Mouse (Mus musculus): ENCODE data around the gene D8Ertd738e. TPM values are rescaled to one million over a fixed set of nuclear protein-coding genes. Genes with fewer than 3 reads are reported as not detected.
"Not testable (repeated sequence)": the region's sequence is repeated elsewhere in the genome, so short reads cannot be mapped to it uniquely, and the experiment has no call there.

The D8Ertd738e gene
- polyA plus RNA-seq (2012) = 43.2 and 62.9 TPM in 2 replicates

DNA sequence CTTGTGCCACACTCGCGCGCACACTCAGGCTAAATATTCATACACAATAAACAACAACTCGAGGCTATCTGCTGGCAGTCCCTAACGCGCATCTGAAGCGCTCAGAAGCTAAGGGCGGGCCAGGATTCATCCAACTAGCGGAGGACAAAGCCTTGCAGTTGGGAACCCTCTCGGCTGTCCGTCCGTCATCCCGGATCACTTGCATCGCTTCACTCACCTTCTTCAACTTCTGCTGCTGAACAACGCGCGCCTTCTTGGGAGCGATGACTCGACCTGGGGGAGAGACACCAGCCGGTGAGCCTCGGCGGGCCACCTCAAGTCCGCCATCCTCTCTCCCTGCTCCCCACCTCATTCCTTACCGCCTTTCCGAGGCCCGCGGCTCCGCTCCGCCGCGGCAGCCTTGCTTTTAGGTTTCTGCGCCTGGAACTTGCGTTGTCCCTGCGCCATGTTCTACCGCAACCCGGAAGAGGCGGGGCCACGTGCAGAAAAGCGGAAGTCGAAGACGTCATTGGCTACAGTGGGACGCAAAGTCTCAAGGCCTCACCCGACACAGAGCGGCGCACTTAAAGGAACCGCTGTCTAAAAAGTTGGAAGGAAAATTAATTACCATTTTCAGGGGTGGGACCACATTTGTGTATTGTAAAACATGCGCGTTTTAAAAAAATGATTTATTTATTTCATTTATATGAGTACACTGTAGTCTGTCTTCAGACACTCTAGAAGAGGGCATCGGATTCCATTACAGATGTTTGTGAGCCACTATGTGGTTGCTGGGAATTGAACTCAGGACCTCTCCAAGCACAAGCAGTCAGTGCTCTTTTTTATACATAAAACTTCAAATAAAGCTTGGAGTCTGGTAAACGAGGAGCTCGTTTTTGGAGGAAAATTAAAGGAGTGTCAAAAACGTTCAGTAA lies at the start of gene D8Ertd738e:
Gene D8Ertd738e, minus strand, starts transcription at position 463 of the 914 bp plus-strand sequence.
- H3K9me3 ChIP-seq (ENCODE audit: control insufficient read depth, low read length) = no peaks in the 10 kb centered on the region
- H3K4me3 ChIP-seq (replicated peaks) = peak within 1 kb of the TSS; percentile 74
- TF ChIP-seq GATA1 (IDR thresholded peaks at IDR 0.05; ENCODE audit: low read length) = no peak
- TF ChIP-seq TAL1 (IDR thresholded peaks at IDR 0.05; ENCODE audit: low read length) = no peak
- peaks cover 66% of the 10 kb centered on the region for H3K36me3 ChIP-seq (ENCODE audit: control insufficient read depth)
- no peaks in the 10 kb centered on the region for H3K27me3 ChIP-seq (ENCODE audit: control insufficient read depth)
- H3K4me1 ChIP-seq (ENCODE audit: control insufficient read depth) = peaks cover 26% of the 10 kb centered on the region

DNA sequence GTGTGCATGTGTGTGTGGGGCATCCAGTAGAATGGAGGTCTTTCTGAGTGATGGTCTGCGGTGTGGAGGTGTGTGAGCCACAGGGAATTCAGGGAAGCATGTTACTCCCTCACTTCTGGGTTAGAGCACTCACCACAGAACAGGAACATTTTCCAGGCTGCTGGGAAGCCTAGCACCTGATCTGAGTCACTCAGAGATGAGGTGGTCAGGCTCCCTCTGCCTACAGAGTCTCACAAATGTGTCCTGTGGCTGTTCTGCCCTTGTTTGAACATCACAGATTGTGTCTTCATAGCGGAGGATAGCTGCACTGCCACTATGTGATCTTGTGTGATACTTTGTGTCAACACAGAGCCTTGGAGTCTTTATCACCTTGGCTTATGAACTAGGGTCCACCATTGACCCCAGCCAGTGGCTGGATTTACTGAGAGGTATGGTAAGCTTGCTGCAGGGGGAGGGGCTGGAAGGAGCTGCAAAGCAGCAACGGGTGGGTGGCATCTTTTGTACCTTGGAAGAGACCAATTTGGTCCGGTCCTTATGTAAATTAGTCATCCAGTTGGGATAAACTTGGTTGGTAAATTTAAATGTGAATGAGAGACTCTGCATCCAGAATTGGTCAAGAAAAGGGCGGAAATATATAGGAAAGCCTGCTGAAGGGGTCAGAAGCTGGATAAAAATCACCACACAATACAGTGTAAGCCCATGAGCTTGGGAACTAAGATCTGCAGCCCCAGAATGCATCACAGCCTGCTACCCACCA lies 47.7 kb upstream of the D8Ertd738e start:
- Histone ChIP-seq H3K9me3 (ENCODE audit: control insufficient read depth, low read length) (no peaks in the 10 kb centered on the region), H3K27me3 (ENCODE audit: control insufficient read depth) (no peaks in the 10 kb centered on the region), H3K4me3 (replicated peaks) (no peak overlapping the region), H3K36me3 (ENCODE audit: control insufficient read depth) (no peaks in the 10 kb centered on the region), H3K4me1 (ENCODE audit: control insufficient read depth) (no peaks in the 10 kb centered on the region)
- TF ChIP-seq GATA1 (IDR thresholded peaks at IDR 0.05; ENCODE audit: low read length) (no peak), TAL1 (IDR thresholded peaks at IDR 0.05; ENCODE audit: low read length) (no peak)

DNA sequence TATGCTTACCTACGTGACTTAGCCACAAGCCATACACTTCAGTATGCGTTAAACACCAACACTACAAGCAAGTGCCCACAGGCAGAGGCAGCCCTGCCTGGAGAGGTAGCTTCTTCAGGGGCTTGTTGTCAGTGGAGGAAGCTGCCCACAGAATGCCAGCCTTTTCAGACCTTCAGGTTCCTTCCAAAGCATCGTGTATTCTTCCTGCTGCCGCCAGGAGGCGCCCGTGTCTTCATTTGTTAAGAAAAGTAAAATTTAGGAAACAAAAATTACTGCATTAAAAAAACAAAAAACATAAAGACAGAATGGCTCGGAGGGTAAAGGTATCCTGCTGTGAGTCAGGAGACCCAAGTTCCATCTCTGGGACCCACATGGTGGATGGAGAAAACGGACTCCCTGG lies 42.2 kb upstream of the D8Ertd738e start:
- Histone ChIP-seq H3K9me3 (ENCODE audit: control insufficient read depth, low read length) (no peaks in the 10 kb centered on the region), H3K4me1 (ENCODE audit: control insufficient read depth) (no peaks in the 10 kb centered on the region), H3K4me3 (replicated peaks) (no peak overlapping the region), H3K27me3 (ENCODE audit: control insufficient read depth) (no peaks in the 10 kb centered on the region), H3K36me3 (ENCODE audit: control insufficient read depth) (no peaks in the 10 kb centered on the region)
- no peak for TF ChIP-seq GATA1 (IDR thresholded peaks at IDR 0.05; ENCODE audit: low read length)
- TF ChIP-seq TAL1 (IDR thresholded peaks at IDR 0.05; ENCODE audit: low read length) = no peak

DNA sequence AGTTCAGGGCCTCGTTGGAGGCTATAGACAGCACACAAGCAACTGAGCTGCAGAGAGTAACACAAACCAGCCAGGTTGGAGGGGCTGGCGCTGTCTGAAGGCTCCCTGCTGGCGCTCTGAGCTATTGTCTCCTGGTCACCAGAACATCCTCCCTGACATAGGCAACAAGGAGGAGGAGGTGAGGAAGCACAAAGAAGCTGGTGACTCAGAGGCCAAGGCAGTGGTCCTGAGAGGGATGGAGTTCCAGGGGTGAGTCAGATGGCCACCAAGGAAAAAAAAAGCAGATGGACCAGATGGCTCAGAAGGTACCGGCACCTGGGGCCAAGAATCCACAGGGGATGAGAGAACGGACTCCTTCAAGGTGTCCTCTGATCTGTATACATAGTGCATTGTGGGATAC lies 41.6 kb upstream of the D8Ertd738e start:
- no peak for TF ChIP-seq TAL1 (IDR thresholded peaks at IDR 0.05; ENCODE audit: low read length)
- no peak for TF ChIP-seq GATA1 (IDR thresholded peaks at IDR 0.05; ENCODE audit: low read length)
- no peaks in the 10 kb centered on the region for H3K4me1 ChIP-seq (ENCODE audit: control insufficient read depth)
- H3K27me3 ChIP-seq (ENCODE audit: control insufficient read depth) = no peaks in the 10 kb centered on the region
- no peaks in the 10 kb centered on the region for H3K9me3 ChIP-seq (ENCODE audit: control insufficient read depth, low read length)
- H3K36me3 ChIP-seq (ENCODE audit: control insufficient read depth) = no peaks in the 10 kb centered on the region
- no peak overlapping the region for H3K4me3 ChIP-seq (replicated peaks)

DNA sequence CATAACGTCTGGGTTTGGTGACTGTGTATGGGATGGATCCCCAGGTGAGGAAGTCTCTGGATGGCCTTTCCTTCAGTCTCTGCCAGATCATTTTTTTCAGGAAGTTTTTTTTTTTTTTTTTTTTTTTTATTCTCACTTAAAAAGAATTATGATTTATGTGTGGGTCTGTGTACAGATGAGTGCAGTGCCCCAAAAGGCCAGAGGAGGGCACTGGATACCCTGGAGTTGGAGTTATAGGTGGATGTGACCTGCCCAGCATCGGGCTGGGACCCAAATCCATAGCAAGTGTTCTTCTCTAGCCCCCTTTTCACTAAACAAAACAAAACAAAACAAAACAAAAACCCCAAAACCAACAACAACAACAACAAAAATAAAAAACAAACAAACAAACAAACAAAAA lies 39.4 kb upstream of the D8Ertd738e start:
- Histone ChIP-seq H3K4me3 (replicated peaks) (no peak overlapping the region), H3K4me1 (ENCODE audit: control insufficient read depth) (no peaks in the 10 kb centered on the region), H3K9me3 (ENCODE audit: control insufficient read depth, low read length) (no peaks in the 10 kb centered on the region), H3K36me3 (ENCODE audit: control insufficient read depth) (no peaks in the 10 kb centered on the region), H3K27me3 (ENCODE audit: control insufficient read depth) (no peaks in the 10 kb centered on the region)
- TF ChIP-seq GATA1 (IDR thresholded peaks at IDR 0.05; ENCODE audit: low read length) (no peak), TAL1 (IDR thresholded peaks at IDR 0.05; ENCODE audit: low read length) (no peak)

DNA sequence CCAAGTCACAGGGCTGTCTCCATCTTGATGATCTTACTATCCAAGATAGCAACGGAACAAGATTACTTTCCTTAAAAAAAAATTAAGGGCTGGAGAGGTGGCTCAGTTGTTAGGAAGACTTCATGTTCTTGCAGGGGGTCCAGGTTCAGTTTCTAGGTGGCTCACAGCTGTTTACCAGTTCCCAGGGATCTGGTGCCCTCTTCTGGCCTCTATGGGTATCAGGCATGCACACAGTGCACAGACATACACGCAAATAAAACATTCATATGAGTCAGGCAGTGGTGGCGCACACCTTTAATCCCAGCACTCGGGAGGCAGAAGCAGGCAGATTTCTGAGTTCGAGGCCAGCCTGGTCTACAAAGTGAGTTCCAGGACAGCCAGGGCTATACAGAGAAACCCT lies 36.1 kb upstream of the D8Ertd738e start:
- H3K27me3 ChIP-seq (ENCODE audit: control insufficient read depth); H3K4me3 ChIP-seq (replicated peaks); H3K4me1 ChIP-seq (ENCODE audit: control insufficient read depth); H3K36me3 ChIP-seq (ENCODE audit: control insufficient read depth); H3K9me3 ChIP-seq (ENCODE audit: control insufficient read depth, low read length): not testable (repeated sequence)

DNA sequence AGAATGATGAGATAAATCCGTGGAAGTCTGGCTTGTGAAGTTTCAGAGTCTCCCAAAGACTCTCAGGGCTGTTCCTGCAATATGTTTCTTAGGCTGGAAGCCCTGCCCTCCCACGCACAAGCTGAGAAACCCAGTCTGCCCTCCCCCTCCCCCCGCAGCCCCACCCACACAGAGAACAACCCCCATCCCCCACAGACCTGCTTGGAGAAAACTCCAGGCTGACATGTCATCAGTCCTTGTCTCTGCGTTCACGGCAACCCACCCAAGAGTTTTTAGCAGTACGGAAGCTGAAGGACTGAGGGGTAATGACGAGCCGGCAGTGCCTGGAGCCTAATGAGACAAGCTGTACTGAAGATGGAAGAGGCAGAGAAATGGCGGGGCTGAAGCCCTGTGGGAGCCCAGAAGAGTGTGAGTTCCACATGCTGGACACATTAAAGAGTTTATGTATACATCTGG lies 35.1 kb upstream of the D8Ertd738e start:
- Histone ChIP-seq H3K4me3 (replicated peaks) (no peak overlapping the region), H3K36me3 (ENCODE audit: control insufficient read depth) (no peaks in the 10 kb centered on the region), H3K4me1 (ENCODE audit: control insufficient read depth) (no peaks in the 10 kb centered on the region), H3K9me3 (ENCODE audit: control insufficient read depth, low read length) (no peaks in the 10 kb centered on the region), H3K27me3 (ENCODE audit: control insufficient read depth) (no peaks in the 10 kb centered on the region)
- TF ChIP-seq TAL1 (IDR thresholded peaks at IDR 0.05; ENCODE audit: low read length) (no peak), GATA1 (IDR thresholded peaks at IDR 0.05; ENCODE audit: low read length) (no peak)

DNA sequence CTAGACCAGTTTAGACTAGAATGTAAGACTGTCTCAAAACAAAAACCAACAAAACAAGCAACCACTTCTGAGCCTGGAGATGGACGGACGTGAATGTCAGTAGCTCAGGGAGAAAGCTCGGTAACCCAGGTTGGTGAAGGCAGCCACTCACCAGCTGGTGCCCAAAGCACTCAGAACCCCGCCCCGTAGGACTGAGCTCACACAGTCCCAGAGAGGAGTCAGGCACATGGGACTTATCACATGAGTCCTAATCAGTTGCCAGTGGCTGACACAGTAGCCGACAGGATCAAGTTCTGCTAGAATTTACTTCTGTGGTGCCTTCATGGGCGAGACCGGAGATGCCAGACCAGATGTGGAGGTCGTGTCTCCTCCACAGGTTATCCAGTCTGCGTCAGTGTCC lies 31.3 kb upstream of the D8Ertd738e start:
- TF ChIP-seq TAL1 (IDR thresholded peaks at IDR 0.05; ENCODE audit: low read length) (no peak), GATA1 (IDR thresholded peaks at IDR 0.05; ENCODE audit: low read length) (no peak)
- H3K4me1 ChIP-seq (ENCODE audit: control insufficient read depth) = no peaks in the 10 kb centered on the region

DNA sequence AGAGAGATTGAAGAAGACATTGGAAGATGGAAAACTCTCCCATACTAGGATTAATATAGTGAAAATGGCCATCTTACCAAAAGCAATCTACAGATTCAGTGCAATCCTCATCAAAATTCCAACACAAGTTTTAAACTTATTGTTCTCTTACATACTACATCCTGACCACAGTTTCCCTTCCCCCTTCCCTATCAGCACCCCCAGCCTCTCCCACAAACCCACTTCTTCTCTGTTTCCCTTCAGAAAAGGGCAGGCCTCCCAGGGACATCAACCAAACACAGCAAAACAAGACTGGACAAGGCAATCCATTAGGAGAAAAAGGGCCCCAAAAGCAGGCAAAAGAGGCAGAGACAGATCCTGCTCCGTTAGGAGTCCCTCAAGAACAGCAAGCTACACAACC lies 26.9 kb upstream of the D8Ertd738e start:
- Histone ChIP-seq H3K27me3 (ENCODE audit: control insufficient read depth) (no peaks in the 10 kb centered on the region), H3K9me3 (ENCODE audit: control insufficient read depth, low read length) (no peaks in the 10 kb centered on the region), H3K4me3 (replicated peaks) (no peak overlapping the region), H3K4me1 (ENCODE audit: control insufficient read depth) (no peaks in the 10 kb centered on the region; the same call in 1 of the 2 replicates), H3K36me3 (ENCODE audit: control insufficient read depth) (no peaks in the 10 kb centered on the region)
- TF ChIP-seq TAL1 (IDR thresholded peaks at IDR 0.05; ENCODE audit: low read length) (no peak), GATA1 (IDR thresholded peaks at IDR 0.05; ENCODE audit: low read length) (no peak)

More for the DNA sequence above, 31.3 kb upstream of the D8Ertd738e start:
- no peak overlapping the region for H3K4me3 ChIP-seq (replicated peaks)
- H3K27me3 ChIP-seq (ENCODE audit: control insufficient read depth) = no peaks in the 10 kb centered on the region
- H3K36me3 ChIP-seq (ENCODE audit: control insufficient read depth) = no peaks in the 10 kb centered on the region
- H3K9me3 ChIP-seq (ENCODE audit: control insufficient read depth, low read length) = no peaks in the 10 kb centered on the region
